Mouse (Mus musculus): Measurements from ENCODE around the gene Myo18a. TPM values are rescaled to one million over a fixed set of nuclear protein-coding genes. Genes with fewer than 3 reads are reported as not detected.

The Myo18a gene
- polyA plus RNA-seq, 1 experiment from 2014 or later = 23.8 TPM

DNA sequence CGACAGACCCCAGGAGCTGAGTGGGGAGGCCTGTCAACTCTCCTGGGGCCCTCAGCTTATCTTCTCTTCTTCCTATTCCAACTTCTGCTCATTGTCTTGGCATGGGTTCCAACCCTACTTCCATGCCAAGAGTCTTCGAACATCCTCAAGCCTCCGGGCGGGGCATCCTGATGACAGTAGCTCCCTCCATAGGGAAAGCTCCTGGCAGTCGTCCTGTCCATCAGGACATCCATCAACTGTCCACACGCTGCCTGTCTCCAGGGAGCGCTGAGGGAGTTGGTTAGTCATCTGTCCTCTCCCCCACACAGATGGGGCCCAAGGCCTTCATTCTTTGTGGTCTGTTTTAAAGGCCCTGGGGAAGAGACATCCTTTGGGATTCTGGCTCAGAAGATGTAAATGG, 18.0 kb downstream of the Myo18a start:
- no peak overlapping the region for H3K4me3 ChIP-seq (ENCODE audit: low read depth, low read length)
- DNase-seq (ENCODE audit: low spot score, missing footprints) (no peak), ATAC-seq (ENCODE audit: low FRiP score) (no peak)
- no peak overlapping the region for H3K4me2 ChIP-seq
- no peaks in the 10 kb centered on the region for H3K9me3 ChIP-seq (ENCODE audit: control insufficient read depth, low read length)
- H3K27me3 ChIP-seq (ENCODE audit: control insufficient read depth, insufficient read depth, low read length) = no peaks in the 10 kb centered on the region
- H3K4me1 ChIP-seq (ENCODE audit: control insufficient read depth, insufficient read depth, low read length) = peaks cover 8% of the 10 kb centered on the region
- 89% methylated on average over 7 of the region's 7 CpGs for WGBS
- peaks cover 7% of the 10 kb centered on the region; the same call in 1 of the 2 replicates for H3K36me3 ChIP-seq (ENCODE audit: control insufficient read depth, insufficient read depth, low read length)
- H3K27ac ChIP-seq (ENCODE audit: low read depth, low read length) = no peak overlapping the region
- no peak overlapping the region for H3K9ac ChIP-seq (ENCODE audit: low read length)

DNA sequence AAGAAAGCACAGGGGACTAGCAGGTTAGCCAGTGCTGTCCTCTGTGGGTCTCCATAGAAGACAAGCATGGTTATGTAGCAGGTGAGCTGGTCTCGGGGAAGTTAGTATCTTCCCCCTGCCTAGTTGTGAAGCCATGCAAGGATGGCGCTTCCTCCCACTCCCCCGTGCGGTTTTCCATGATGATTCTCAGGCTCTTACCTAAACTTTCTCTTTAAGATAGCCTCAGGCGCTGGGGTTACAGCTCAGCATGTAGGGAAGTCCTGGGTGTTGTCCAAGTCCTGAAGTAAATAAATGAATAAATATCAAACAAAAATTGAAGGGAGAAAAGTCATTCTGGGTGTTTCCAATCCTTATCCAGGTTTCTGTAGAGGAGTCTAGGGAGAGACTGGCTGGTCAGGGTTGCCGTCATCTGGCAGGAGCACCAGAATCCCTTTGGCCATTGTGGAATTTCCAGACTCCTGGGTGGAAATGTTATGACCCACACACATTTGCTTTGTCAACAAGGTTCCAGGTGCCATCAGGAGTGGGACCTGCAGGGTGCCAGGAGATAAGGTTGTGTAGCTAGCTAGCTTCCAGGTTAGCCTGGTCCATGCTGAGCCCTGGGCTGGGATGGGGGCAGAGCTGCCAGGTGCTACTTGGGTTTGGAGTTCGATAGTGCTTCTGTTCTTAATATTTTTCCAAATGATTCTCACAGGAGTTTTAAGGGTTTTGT, 19.2 kb downstream of the Myo18a start:
- no peaks in the 10 kb centered on the region for H3K27me3 ChIP-seq (ENCODE audit: control insufficient read depth, insufficient read depth, low read length)
- H3K27ac ChIP-seq (ENCODE audit: low read depth, low read length) = no peak overlapping the region
- H3K4me3 ChIP-seq (ENCODE audit: low read depth, low read length) = no peak overlapping the region
- DNase-seq (ENCODE audit: low spot score, missing footprints) (no peak), ATAC-seq (ENCODE audit: low FRiP score) (no peak)
- peaks cover 12% of the 10 kb centered on the region for H3K4me1 ChIP-seq (ENCODE audit: control insufficient read depth, insufficient read depth, low read length)
- 92% methylated on average over 7 of the region's 7 CpGs for WGBS
- no peaks in the 10 kb centered on the region for H3K9me3 ChIP-seq (ENCODE audit: control insufficient read depth, low read length)
- H3K4me2 ChIP-seq = no peak overlapping the region
- H3K9ac ChIP-seq (ENCODE audit: low read length) = no peak overlapping the region
- peaks cover 7% of the 10 kb centered on the region; the same call in 1 of the 2 replicates for H3K36me3 ChIP-seq (ENCODE audit: control insufficient read depth, insufficient read depth, low read length)

DNA sequence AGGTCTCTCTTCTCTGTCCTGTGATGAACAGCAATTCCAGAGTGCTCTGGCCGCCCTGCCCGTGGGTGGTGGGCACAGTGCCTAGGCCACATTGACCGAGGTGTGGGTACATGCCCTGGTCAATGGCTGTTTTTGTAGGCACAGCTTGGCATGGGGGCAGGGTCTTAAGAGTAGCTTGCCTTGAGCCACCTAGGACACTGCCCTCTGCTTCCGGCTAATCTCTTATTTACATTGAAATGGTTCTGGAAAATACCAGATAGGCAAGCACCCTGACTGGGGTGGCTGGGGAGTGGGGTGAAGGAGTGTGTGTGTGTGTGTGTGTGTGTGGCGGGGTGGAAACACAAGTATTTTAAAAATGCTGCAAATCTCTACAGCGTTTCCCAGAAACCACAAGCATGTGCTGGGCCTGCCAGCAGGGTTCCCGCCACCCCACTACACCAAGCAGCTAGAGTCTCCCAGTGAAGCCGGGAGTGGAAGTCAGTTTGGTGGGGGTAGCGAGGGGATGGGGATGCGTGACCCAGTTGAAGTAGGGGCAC, 20.2 kb downstream of the Myo18a start:
- 56% methylated on average over 10 of the region's 10 CpGs for WGBS
- DNase-seq (ENCODE audit: low spot score, missing footprints) (no peak), ATAC-seq (ENCODE audit: low FRiP score) (no peak)
- Histone ChIP-seq H3K9me3 (ENCODE audit: control insufficient read depth, low read length) (no peaks in the 10 kb centered on the region), H3K27ac (ENCODE audit: low read depth, low read length) (no peak overlapping the region; the same call in 1 of the 2 replicates), H3K4me2 (no peak overlapping the region), H3K4me3 (ENCODE audit: low read depth, low read length) (no peak overlapping the region), H3K4me1 (ENCODE audit: control insufficient read depth, insufficient read depth, low read length) (peaks cover 12% of the 10 kb centered on the region), H3K27me3 (ENCODE audit: control insufficient read depth, insufficient read depth, low read length) (no peaks in the 10 kb centered on the region), H3K36me3 (ENCODE audit: control insufficient read depth, insufficient read depth, low read length) (no peaks in the 10 kb centered on the region), H3K9ac (ENCODE audit: low read length) (no peak overlapping the region)

DNA sequence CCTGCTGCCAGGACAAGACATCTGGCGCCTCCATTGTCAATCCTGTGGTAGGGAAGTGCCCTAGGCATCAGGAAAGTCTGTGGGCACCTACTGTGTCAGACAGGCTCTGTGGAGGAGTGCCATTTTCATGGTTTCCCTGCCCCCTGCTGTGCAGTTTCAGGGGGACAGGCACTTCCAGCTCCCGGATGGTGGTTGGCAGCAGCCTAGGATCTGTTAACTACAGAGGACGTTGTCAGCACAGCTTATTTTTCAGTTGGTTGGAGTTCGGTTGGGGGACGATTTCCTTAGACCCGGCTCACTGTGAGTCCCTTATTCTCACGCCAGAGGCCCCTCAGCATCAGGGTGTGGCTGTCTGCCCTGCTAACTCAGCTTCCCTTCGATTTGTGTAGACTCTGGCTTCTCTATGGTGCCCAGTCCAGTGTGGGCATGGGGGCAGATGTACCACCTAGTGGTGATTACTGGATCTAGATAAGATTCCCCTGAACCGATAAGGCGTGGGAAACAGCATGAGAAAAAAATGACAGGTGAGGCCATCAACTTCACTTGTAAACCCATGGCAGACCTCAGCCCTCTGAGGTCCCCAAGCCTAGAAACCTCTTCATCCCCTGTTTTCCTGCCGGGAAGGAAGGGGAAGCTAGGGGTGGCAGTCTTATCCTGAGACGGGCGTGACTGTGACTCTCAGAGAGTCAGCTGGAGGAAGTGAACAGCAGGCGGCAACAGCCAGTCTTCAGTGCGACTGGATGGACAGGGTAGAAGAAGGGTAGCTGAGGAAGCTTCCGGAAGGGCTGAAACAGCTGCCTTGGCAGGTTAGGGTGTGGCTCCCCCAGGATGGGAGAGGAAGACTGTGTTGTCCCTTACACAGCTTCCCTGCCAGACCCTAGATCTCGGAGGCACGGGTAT, 21.0 kb downstream of the Myo18a start:
- ATAC-seq (ENCODE audit: low FRiP score) (no peak), DNase-seq (ENCODE audit: low spot score, missing footprints) (no peak)
- WGBS = 65% methylated on average over 18 of the region's 18 CpGs

DNA sequence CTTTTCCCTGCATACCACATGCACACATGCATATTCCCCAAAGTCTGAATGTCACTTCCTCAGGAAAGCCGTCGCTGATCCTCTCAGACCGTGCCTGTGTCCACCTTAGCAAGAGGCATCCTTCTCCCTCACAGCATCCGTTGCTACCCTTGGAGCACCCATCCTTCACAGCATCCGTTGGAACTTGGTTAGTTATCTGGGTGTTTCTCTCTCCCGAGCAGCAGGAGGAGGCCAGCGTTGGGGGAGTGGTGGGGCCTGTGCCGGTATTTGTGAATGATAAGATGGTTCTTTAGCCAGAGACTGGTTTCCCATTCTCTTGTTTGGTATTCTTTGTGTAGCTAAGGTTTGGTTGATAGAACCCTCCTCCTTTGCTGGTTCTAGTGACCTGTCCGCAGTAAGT, 21.8 kb downstream of the Myo18a start:
- ATAC-seq (ENCODE audit: low FRiP score) = no peak
- H3K27ac ChIP-seq (ENCODE audit: low read depth, low read length) = no peak overlapping the region
- DNase-seq (ENCODE audit: low spot score, missing footprints) = no peak
- WGBS = 86% methylated on average over 9 of the region's 9 CpGs
- H3K27me3 ChIP-seq (ENCODE audit: control insufficient read depth, insufficient read depth, low read length) = no peaks in the 10 kb centered on the region
- H3K4me1 ChIP-seq (ENCODE audit: control insufficient read depth, insufficient read depth, low read length) = peaks cover 12% of the 10 kb centered on the region
- no peak overlapping the region for H3K9ac ChIP-seq (ENCODE audit: low read length)
- H3K9me3 ChIP-seq (ENCODE audit: control insufficient read depth, low read length) = no peaks in the 10 kb centered on the region
- H3K4me3 ChIP-seq (ENCODE audit: low read depth, low read length) = no peak overlapping the region
- no peak overlapping the region for H3K4me2 ChIP-seq
- H3K36me3 ChIP-seq (ENCODE audit: control insufficient read depth, insufficient read depth, low read length) = no peaks in the 10 kb centered on the region

More for the DNA sequence above, 21.0 kb downstream of the Myo18a start:
- Histone ChIP-seq H3K9me3 (ENCODE audit: control insufficient read depth, low read length) (no peaks in the 10 kb centered on the region), H3K36me3 (ENCODE audit: control insufficient read depth, insufficient read depth, low read length) (no peaks in the 10 kb centered on the region), H3K4me3 (ENCODE audit: low read depth, low read length) (no peak overlapping the region), H3K9ac (ENCODE audit: low read length) (no peak overlapping the region), H3K4me2 (no peak overlapping the region), H3K27me3 (ENCODE audit: control insufficient read depth, insufficient read depth, low read length) (no peaks in the 10 kb centered on the region), H3K27ac (ENCODE audit: low read depth, low read length) (no peak overlapping the region; the same call in 1 of the 2 replicates), H3K4me1 (ENCODE audit: control insufficient read depth, insufficient read depth, low read length) (peaks cover 12% of the 10 kb centered on the region)

DNA sequence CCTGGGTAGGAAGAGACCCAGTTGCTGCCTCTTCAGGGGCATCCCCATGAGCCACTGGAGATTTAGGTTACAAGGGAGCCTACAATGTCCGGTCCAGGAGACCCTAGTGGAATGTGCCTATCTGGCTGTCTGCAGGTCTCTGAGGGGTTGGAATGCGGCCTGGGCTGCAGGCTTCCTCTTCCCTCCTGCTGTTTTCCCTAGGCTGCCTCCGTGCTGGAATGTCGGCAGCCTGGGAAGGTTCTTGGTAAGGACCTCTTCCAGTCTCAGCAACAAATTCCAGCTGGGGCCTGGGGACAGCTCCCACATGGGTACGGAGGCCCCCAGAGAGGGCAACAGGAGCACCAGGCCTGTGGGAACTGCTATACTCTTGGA, 22.3 kb downstream of the Myo18a start:
- Histone ChIP-seq H3K36me3 (ENCODE audit: control insufficient read depth, insufficient read depth, low read length) (no peaks in the 10 kb centered on the region), H3K27ac (ENCODE audit: low read depth, low read length) (no peak overlapping the region), H3K4me1 (ENCODE audit: control insufficient read depth, insufficient read depth, low read length) (peaks cover 12% of the 10 kb centered on the region), H3K9ac (ENCODE audit: low read length) (no peak overlapping the region), H3K4me3 (ENCODE audit: low read depth, low read length) (no peak overlapping the region), H3K27me3 (ENCODE audit: control insufficient read depth, insufficient read depth, low read length) (no peaks in the 10 kb centered on the region), H3K9me3 (ENCODE audit: control insufficient read depth, low read length) (no peaks in the 10 kb centered on the region), H3K4me2 (no peak overlapping the region)
- DNase-seq (ENCODE audit: low spot score, missing footprints) (no peak), ATAC-seq (ENCODE audit: low FRiP score) (no peak)
- 24% methylated on average over 5 of the region's 5 CpGs for WGBS

DNA sequence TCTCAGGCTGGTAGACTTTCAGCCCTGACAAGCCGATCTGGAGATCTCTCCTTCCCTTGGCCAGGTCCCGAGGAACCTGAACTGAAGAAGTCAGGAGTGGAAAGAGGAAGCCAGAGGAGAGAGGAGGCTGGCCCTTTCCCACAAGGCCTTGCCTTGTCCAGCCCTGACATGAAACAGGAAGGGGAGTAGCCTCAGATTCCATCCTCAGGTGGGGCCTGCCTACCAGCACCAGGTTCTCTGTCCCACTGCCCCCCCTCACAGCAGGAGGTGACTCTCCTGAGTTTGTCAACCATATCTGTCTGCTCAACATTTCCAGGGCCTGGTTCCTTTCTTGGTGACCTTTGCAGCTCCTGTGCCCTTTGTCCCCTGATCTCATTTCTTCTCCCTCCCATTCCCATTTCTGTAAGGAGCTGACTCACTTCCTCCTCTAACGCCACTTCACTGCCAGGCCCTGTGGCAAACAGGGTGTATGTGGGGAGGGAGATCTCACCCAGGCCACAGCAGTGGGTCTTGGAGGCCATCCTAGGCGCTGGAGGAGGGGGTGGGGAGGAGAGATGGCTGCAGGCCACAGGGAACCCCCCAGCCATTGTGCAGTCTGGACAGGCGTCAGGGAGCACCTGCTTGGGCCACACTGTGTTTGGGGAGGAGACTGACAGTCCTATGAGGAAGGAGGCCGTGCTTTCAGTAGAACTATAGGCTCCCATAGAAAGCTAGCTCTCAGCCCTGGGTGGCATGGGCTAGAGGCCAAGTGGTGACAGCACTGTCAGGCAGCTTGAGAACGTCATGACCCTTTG, 22.9 kb downstream of the Myo18a start:
- H3K4me2 ChIP-seq = no peak overlapping the region
- DNase-seq (ENCODE audit: low spot score, missing footprints) = no peak
- ATAC-seq (ENCODE audit: low FRiP score) = no peak
- H3K36me3 ChIP-seq (ENCODE audit: control insufficient read depth, insufficient read depth, low read length) = no peaks in the 10 kb centered on the region
- no peaks in the 10 kb centered on the region for H3K27me3 ChIP-seq (ENCODE audit: control insufficient read depth, insufficient read depth, low read length)
- WGBS = 62% methylated on average over 7 of the region's 7 CpGs
- peaks cover 16% of the 10 kb centered on the region for H3K4me1 ChIP-seq (ENCODE audit: control insufficient read depth, insufficient read depth, low read length)
- no peak overlapping the region for H3K9ac ChIP-seq (ENCODE audit: low read length)
- no peak overlapping the region; the same call in 1 of the 2 replicates for H3K27ac ChIP-seq (ENCODE audit: low read depth, low read length)
- H3K4me3 ChIP-seq (ENCODE audit: low read depth, low read length) = no peak overlapping the region
- no peaks in the 10 kb centered on the region for H3K9me3 ChIP-seq (ENCODE audit: control insufficient read depth, low read length)

DNA sequence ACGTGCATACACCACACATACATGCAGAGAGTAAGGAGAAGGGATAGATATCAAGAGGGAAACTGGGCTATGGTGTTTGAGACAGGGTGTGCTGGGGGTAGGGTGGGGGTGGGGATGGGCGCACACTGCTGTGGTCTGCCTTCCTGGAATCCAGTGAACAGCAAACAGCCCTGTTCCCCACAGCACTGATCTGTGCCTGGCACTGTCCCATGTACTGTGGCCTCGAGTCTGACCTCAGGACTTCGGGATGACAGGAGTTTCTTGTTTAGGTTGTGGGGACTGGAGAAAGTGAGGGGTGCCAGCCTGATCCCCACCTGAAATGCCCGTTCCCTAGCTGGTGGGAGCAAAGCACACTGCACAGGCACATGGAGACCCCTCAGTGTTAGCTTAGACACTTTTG, 24.7 kb downstream of the Myo18a start, which contains the start of gene Gm10277:
Gm10277 (minus strand) TSS at position 41 of the 400 bp plus-strand sequence.
- Histone ChIP-seq H3K27me3 (ENCODE audit: control insufficient read depth, insufficient read depth, low read length) (no peaks in the 10 kb centered on the region), H3K9me3 (ENCODE audit: control insufficient read depth, low read length) (no peaks in the 10 kb centered on the region), H3K9ac (ENCODE audit: low read length) (no peak within 1 kb of the TSS), H3K4me1 (ENCODE audit: control insufficient read depth, insufficient read depth, low read length) (peaks cover 19% of the 10 kb centered on the region), H3K36me3 (ENCODE audit: control insufficient read depth, insufficient read depth, low read length) (no peaks in the 10 kb centered on the region), H3K4me2 (no peak within 1 kb of the TSS), H3K4me3 (ENCODE audit: low read depth, low read length) (no peak within 1 kb of the TSS), H3K27ac (ENCODE audit: low read depth, low read length) (no peak within 1 kb of the TSS)
- DNase-seq (ENCODE audit: low spot score, missing footprints) (no peak), ATAC-seq (ENCODE audit: low FRiP score) (no peak)
- WGBS = 86% methylated on average over 5 of the region's 5 CpGs
